Mouse (Mus musculus): ENCODE measurements around the gene Gm20388.

Gm20388 gene

DNA sequence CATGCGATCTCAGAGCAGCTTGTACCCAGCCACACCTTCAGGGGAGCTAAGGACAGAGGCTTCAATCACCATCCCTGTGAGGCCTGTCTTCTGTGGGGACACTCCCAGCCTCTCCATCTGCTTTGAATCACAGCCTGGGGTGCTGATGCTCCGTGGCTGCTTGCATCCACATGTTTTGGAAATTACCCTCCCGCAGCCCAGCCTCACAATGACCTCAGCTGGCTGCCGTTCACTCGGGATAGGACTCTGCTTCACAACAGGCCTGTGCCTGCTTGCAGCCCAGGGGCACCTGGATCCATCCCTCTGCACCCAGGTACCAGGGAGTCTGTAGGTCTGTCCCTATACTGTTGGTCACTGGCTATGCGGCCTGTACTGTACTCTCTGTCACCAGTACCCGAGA, 2153.7 kb downstream of the Gm20388 start:
- DNase-seq (ENCODE audit: low spot score): no peak

GRCm38 (mm10) chr8:122067783-122068505, 2157.3 kb downstream of the Gm20388 start:
- DNase-seq (ENCODE audit: low spot score): no peak

DNA sequence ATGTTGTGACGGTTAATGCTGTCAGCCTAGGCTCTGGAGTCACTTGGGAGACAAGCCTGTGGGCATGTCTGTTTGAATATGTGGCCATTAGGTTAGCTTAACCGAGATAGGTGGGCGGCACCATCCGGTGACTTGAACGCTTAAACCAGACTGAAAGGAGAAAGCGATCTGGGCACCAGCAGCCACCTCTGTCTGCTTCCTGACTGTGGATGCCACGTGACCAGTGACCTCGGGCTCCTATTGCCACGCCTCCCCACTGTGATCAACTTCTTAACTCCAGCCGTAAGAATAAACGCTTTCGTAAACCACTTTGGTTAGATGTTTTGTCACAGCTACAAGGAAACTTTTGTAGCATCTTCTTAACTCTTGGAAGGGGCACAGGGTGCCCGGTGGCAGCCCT, 2158.0 kb downstream of the Gm20388 start:
- DNase-seq (ENCODE audit: low spot score): no peak

- DNase-seq (ENCODE audit: low spot score): no peak
Observed at GRCm38 (mm10) chr8:122069281-122069680, 2158.6 kb downstream of the Gm20388 start.

DNA sequence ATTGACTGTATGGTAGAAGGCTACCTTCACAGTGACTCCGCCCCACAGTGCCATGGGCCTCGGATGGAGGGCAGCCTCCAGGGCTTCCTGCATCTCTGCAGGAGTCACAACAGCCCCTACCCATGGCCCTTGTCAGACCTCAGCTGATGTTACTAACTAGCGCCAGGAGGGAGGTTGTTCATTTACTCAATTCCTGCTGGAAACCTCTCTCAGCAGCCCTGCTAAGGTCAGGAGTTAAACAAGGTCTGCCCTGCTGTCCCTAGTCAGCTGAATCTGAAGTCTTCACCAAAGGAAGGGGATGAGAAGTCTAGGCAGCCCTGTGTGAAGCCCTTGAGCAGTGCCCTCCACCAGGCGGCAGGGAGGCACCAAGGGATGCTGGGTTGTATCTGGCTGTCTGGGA, 2160.6 kb downstream of the Gm20388 start:
- no peak for DNase-seq (ENCODE audit: low spot score)

DNA sequence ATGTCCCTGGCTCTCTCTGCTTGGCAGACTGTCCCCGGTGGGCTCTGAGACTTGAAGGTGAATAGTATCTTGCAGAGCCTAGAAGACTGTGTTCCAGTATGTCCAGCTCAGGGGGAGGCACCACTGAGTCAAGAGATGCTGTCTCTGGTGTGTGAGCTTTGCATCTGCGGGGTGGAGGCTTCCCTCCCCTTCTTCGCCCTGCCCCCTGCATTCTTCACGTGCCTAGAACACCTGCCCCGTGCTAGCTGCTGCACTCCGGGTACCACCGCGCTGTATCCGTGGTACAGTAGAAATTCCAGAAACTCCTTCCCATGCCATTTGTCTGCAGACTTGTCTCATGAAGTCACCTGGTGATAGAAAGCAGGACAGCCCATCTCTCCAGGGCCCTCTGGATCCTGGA, 2163.3 kb downstream of the Gm20388 start:
- no peak for DNase-seq (ENCODE audit: low spot score)

GRCm38 (mm10) chr8:122074442-122074841, 2163.8 kb downstream of the Gm20388 start:
- no peak for DNase-seq (ENCODE audit: low spot score)

GRCm38 (mm10) chr8:122074977-122075376, 2164.3 kb downstream of the Gm20388 start:
- no peak for DNase-seq (ENCODE audit: low spot score)

DNA sequence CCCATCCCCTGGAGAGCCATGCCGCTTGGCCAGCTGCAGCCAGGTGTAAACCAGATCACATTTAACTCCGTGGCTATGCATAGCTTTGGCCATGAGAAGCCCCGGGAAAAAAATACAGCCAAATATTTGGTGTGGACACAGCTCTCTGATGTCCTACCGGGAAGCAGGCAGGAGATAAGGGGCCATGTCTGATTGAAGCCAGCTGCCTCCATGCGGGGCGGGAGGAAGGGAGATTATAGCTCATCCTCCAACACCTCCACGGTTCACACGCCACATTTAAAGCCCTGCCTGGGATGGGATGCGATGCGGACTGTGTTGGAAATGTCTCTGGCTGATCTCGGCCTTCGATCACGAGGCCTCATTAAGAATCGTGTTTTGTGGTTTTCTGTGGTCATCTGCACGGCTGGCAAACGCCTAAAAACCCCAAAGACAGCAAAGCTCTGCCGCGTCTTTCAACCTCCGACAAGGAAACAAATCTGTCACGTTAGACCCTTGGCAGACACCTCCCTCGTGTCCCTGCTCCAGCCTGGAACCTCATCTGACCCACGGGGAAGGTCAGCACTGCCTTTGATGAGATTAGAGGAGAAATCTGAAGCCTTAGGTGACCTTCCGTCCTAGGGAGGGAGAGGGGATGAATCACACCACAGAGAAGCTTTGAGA, 2165.7 kb downstream of the Gm20388 start:
- no peak for DNase-seq (ENCODE audit: low spot score)

- no peak for DNase-seq (ENCODE audit: low spot score)
Observed at GRCm38 (mm10) chr8:122078321-122078720, 2167.7 kb downstream of the Gm20388 start.

DNA sequence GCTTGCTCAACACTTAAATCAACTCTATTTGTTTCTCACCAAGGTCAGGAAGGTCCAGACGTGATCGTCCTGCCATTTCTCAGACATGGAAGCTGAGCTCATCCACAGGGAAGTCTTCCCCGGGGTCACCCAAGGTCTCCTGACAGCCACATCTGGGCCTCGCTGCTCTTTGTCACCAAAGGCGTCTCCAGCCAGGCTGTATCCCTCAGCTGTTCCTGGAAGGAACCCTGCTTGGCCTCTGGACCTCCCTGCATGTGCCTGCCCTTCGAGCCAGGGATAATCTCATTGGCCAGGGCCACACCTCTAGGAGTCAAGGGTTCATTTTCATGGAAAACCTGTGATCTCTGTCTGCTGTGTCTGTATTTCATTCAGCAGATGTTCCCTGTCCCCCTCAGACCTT, 2168.5 kb downstream of the Gm20388 start:
- DNase-seq (ENCODE audit: low spot score): no peak

DNA sequence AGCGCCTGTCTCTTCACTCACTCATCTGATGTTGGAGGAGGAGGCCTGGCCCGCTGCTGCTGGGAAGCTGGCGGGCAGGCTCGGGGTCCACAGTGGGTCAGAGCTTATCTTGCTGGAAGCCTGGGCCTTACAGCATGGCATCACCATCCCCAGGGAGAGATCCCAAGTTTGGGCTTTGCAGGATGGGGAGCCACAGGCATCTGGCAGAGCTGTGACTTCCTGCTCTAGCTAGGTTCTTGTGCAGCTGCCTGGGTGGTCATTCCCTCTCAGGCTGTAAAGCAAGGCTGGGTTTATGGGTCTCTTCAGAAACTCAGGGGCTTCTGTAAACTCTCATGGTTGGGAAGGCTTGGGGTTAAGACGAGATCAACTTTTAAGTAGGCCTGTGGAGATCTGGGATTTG, 2169.7 kb downstream of the Gm20388 start:
- no peak for DNase-seq (ENCODE audit: low spot score)

DNA sequence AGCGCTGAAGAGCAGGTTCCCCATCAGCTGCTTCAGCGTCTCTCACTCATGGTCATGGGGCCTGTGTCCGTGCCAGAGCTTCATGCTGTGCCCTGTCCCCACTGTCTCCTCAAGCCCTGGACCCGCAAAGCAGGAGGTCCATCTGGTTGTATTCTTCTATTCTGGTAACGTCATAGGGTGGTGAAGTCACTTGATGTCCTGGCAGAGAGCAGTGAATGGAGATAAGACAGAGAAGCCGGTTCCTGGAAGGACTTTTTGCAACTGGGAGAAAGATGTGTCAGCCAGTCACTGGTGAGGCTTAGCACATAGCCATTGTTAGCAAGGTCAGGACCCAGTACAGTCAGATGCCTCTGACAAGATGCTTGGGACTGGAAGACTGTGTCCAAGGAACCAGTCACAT, 2172.8 kb downstream of the Gm20388 start:
- DNase-seq (ENCODE audit: low spot score): peak; percentile 3

- no peak for DNase-seq (ENCODE audit: low spot score)
Observed at GRCm38 (mm10) chr8:122084145-122084544, 2173.5 kb downstream of the Gm20388 start.

DNA sequence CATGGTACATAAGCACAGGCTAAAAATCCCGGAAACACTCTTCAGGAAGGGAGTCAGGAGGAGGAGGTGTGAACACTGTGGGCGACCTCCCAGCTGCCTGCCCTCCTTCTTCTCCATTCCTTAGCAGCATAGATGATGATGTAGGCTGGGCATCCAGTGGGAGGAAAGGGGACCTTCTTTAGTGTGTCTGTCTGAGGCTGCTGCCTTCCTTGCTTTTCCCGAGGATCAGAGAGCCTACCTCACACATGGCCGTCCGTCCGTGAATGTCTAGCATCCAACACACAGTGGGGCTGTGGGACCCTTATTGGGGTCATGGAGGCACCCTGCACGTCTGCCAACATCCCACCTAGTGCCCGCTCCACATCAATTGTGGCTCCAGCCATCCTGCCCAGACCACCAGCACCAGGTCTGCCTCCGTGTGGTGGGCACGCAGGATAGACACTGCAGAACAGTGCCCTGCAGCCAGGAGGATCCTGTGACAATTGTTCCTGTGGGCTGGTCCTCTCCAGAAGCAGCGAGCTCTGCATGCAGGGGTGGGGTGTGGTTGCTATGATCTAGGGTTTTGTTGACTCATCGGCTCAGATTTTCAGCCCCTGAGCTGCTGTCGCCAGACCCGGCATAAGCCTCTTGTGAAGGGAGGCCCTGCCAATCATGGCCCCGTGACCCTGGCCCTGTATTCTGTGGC, 2174.2 kb downstream of the Gm20388 start:
- no peak for DNase-seq (ENCODE audit: low spot score)

DNA sequence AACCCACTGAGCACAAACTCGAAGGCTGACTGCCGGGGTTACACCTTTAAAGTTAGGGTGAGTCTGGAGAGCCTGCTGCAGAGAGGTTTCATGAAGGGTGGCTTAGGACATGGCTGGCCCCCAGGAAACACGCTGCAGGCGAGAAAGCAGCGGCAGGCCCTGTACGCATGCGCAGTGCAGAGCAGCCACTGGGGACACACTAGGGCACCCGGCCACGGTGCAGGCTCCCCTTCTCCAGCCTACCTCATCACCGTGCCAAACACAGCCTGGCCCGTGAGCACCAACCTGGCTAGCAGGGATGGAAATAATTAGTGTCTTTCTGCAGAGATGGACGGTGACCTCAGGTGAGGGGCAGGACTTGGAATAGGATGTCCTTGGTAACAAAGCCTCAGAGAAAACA, 2175.4 kb downstream of the Gm20388 start:
- DNase-seq (ENCODE audit: low spot score): no peak

- DNase-seq (ENCODE audit: low spot score): no peak
Observed at GRCm38 (mm10) chr8:122088631-122089030, 2178.0 kb downstream of the Gm20388 start.

GRCm38 (mm10) chr8:122089186-122089700, 2178.6 kb downstream of the Gm20388 start:
- DNase-seq (ENCODE audit: low spot score): no peak

GRCm38 (mm10) chr8:122092476-122092875, 2181.8 kb downstream of the Gm20388 start:
- no peak for DNase-seq (ENCODE audit: low spot score)

DNA sequence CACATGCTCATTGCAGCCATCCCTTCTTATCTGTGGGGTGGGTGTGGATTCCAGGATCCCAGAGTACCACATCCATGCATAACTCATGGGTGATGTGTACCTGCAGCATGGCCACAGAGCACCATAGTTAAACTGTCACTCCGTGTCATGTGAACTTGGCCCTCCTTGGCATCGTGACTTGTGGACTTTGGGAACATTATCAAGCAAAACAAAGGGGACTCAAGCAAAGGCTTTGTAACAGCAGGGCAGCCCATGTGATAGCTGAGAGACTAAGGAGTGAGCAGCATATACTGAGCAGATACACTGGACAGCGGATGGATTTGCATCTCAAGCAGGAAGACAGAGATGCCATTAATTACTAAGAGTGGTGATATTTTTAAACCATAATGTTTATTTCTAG, 2188.1 kb downstream of the Gm20388 start:
- no peak for DNase-seq (ENCODE audit: low spot score)

DNA sequence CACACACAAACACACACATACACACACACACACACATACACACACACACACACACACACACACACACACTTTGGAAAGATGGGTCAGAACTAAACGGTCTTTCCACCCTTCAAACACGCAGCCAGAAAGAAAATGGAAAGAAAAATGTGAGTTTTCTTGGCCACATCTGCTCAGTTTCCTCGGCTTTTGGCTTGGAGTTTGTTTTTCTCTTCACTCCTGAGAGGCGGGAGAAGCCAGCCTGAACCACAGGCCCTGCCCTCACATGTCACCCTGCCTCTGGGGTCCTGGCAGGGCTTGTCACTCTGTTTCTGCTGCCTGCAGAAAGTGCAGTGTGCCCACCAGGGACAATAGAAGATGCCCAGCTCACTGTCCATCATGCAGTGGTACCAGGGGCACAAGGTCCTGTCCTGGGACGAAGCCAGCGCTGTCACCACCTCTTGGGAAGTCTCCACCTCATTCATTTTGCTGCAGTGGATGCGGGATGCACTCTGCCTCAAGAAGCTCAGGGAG, 2189.1 kb downstream of the Gm20388 start:
- DNase-seq (ENCODE audit: low spot score): no peak

- no peak for DNase-seq (ENCODE audit: low spot score)
Observed at GRCm38 (mm10) chr8:122101816-122102215, 2191.2 kb downstream of the Gm20388 start.

GRCm38 (mm10) chr8:122102286-122102685, 2191.6 kb downstream of the Gm20388 start:
- no peak for DNase-seq (ENCODE audit: low spot score)

Data from adipocyte (in vitro differentiated cells).